Mouse (Mus musculus): ENCODE results near the gene Nckap5.
"Not testable (repeated sequence)": the region's sequence is repeated elsewhere in the genome, so short reads cannot be mapped to it uniquely, and the experiment has no call there.

Nckap5 gene

GRCm38 (mm10) chr1:126830031-126830927 lies at the start of gene Nckap5:
Nckap5 (minus strand) TSS chr1:126830799.
- peak; percentile 67 for DNase-seq (ENCODE audit: low read depth, low spot score)

- DNase-seq (ENCODE audit: low read depth, low spot score), result no peak
These were observed 46.9 kb upstream of the Nckap5 start for GRCm38 (mm10) chr1:126877495-126877894.

GRCm38 (mm10) chr1:126868372-126868771 lies 37.8 kb upstream of the Nckap5 start:
- no peak for DNase-seq (ENCODE audit: low read depth, low spot score)

- no peak for DNase-seq (ENCODE audit: low read depth, low spot score)
These were observed 37.3 kb upstream of the Nckap5 start for GRCm38 (mm10) chr1:126867912-126868311.

GRCm38 (mm10) chr1:126865591-126866086 lies 35.0 kb upstream of the Nckap5 start:
- peak; percentile 37 for DNase-seq (ENCODE audit: low read depth, low spot score)

GRCm38 (mm10) chr1:126861816-126862215 lies 31.2 kb upstream of the Nckap5 start:
- DNase-seq (ENCODE audit: low read depth, low spot score), result no peak

GRCm38 (mm10) chr1:126860537-126860936 lies 29.9 kb upstream of the Nckap5 start:
- DNase-seq (ENCODE audit: low read depth, low spot score), result no peak

GRCm38 (mm10) chr1:126849481-126849880 lies 18.9 kb upstream of the Nckap5 start:
- no peak for DNase-seq (ENCODE audit: low read depth, low spot score)

- DNase-seq (ENCODE audit: low read depth, low spot score), result no peak
These were observed 15.7 kb upstream of the Nckap5 start for GRCm38 (mm10) chr1:126846317-126846716.

- no peak for DNase-seq (ENCODE audit: low read depth, low spot score)
These were observed 2.3 kb upstream of the Nckap5 start for GRCm38 (mm10) chr1:126832885-126833284.

GRCm38 (mm10) chr1:126829031-126829430 lies 1.6 kb downstream of the Nckap5 start:
- DNase-seq (ENCODE audit: low read depth, low spot score), result no peak

GRCm38 (mm10) chr1:126824841-126825240 lies 5.8 kb downstream of the Nckap5 start:
- no peak for DNase-seq (ENCODE audit: low read depth, low spot score)

- DNase-seq (ENCODE audit: low read depth, low spot score), result no peak
These were observed 8.4 kb downstream of the Nckap5 start for GRCm38 (mm10) chr1:126822246-126822645.

- no peak for DNase-seq (ENCODE audit: low read depth, low spot score)
These were observed 13.1 kb downstream of the Nckap5 start for GRCm38 (mm10) chr1:126817381-126818034.

GRCm38 (mm10) chr1:126806994-126807611 lies 23.5 kb downstream of the Nckap5 start:
- no peak for DNase-seq (ENCODE audit: low read depth, low spot score)

- no peak for DNase-seq (ENCODE audit: low read depth, low spot score)
These were observed 24.1 kb downstream of the Nckap5 start for GRCm38 (mm10) chr1:126806548-126806947.

- no peak for DNase-seq (ENCODE audit: low read depth, low spot score)
These were observed 28.2 kb downstream of the Nckap5 start for GRCm38 (mm10) chr1:126802405-126802804.

- DNase-seq (ENCODE audit: low read depth, low spot score), result peak; percentile 8
These were observed 28.9 kb downstream of the Nckap5 start for GRCm38 (mm10) chr1:126801706-126802105.

GRCm38 (mm10) chr1:126799379-126799798 lies 31.2 kb downstream of the Nckap5 start:
- no peak for DNase-seq (ENCODE audit: low read depth, low spot score)

- not testable (repeated sequence) for DNase-seq (ENCODE audit: low read depth, low spot score)
These were observed 50.2 kb downstream of the Nckap5 start for GRCm38 (mm10) chr1:126780354-126780941.

- DNase-seq (ENCODE audit: low read depth, low spot score), result not testable (repeated sequence)
These were observed 56.7 kb downstream of the Nckap5 start for GRCm38 (mm10) chr1:126773947-126774346.

GRCm38 (mm10) chr1:126766971-126767370 lies 63.6 kb downstream of the Nckap5 start:
- no peak for DNase-seq (ENCODE audit: low read depth, low spot score)

All from brain, embryonic 18.5 days (tissue).